Mouse (Mus musculus) v-Abl transformed pro-B cells (cell line): Measurements from ENCODE around the gene Col12a1.

Source experiments
- in situ Hi-C, 2 experiments: fragments of 400-800 bp; cut with MboI; formaldehyde crosslinking; loops; one replicate each; pipeline ENCODE4 v1.15.1; 2025; ENCODE audit not compliant: unreplicated experiment in 2 of 2

The Col12a1 gene

DNA sequence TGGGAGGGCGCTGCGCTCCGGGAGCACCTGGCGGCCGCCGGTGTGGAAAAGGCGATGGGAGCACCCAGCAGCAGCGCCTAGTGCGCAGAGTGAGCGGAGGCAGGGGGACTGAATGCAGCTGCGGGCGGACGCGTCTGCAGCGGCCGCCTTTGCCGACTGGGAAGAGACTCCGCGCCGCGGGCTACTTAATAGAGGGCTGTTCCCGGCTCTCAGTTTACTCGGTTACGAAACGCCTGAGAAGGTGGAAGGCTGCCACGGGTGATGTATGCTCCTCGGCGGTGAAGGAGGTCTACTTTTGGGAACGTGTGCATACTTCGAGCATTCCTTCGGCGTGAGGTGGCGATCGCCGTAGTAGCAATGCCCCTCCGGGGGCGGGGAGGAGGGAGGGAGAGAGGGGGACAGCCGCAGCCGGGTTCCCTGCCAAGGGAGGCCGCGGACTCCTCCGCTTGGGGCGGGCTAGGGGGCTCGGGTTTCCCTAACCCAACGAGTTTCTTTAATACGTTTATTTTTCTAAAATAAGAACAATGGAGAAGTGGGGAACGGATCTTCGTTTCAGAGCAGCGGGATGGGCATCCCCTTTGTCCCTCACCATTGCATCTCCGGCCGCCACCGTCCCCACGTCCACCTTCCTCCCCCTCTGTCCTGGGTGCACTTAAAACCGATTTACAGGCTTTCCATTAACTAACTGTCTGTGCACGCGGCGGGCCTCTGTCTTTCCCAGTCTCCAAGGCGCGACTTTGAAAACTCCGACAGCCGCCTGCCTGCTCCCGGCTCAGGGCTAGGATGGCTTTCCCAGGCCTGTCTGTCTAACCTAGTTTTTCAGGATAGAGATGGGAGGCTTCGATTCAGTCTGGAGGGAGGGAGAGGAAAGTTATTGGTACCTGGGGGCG, at the start of gene Col12a1:
Col12a1 (minus strand) TSS at position 351 of the 890 bp plus-strand sequence.
- in situ Hi-C loops, result loop anchor here (5.0 to 10.0 kb wide), 6 partner anchors 671 to 1364 kb away; partner anchors contain the start of gene Gsta2 (in 1 of the 2)

DNA sequence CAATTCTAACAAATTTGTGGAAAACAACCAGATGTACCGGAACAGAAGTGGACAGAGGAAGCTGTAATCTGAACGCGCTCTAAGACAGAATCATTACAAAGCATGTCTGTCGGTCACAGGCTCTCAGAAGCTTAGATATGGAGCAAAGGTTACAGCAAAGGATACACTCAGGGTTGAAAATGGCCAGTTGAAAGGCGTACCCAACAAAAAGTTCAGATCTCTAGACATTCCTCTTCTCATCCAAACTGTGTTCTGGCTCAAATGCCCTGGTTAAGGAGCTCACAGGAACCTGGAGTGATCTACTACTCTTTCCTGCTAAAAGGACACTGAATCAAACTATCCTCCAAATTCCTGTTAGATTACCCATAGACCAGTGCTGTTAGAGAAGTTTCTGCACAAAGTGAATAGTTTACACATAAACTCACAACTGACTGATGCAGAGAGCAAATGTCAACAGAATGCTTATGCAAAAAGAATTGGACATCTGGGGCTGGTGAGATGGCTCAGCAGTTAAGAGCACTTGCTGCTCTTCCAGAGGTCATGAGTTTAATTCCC, 48.4 kb upstream of the Col12a1 start:
- in situ Hi-C loops, result no loop called here

DNA sequence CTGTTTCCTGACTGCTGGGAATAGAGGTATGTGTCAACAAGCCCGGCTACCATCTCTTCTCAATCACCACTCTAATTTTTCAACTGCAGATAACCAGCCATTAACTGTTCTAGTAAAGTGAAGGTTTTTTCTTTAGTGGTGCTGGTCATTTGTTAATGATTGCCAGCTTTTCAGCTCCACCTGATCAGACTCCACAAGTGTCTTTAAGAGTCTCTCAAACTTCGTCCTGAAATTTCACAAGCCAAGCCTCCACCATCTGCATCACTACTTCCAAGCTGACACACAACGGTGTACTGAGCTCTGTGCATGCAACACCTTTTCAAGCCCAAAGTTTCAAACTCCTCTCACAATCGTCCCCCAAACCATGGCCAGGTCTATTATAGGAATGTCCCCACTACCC, 46.7 kb upstream of the Col12a1 start:
- in situ Hi-C loops, result no loop called here

DNA sequence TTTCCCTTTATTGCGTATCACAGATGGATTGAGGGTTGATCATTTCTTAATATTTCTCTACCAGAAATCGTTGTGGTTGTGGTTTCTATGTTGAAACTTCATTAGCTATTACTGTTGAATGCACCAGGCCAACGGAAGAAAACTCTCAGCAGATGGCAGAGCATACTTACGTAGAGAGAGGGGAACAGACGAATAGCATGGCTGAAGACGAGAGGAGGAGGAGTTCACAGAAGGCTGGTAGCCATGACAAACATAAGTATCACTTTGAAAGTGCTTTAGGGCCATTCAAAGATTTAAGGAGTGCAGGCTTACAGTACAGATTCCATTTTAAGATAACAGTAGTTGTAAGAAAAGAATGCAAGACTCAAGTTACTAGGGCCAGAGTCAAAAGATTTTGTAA, 43.9 kb upstream of the Col12a1 start:
- in situ Hi-C loops, result no loop called here

DNA sequence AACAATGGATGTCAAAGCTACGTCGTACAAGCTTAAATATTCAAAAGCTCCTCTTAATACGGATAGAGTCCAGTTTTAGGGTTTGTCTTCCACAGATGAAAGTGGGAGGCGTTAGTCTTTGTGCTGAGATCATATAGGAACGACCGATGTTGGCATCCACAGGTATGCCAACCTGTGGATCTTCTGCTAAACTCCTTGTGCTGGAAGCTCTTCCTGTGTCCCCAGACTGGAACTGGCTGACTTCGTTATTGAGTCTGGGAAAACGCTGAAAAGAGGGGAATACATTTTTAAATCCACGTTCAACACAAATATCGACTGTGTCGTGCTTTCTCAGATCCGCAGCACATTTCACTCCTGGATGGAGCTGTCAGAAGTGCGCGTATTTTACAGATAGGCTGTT, 41.4 kb upstream of the Col12a1 start:
- in situ Hi-C loops, result no loop called here

DNA sequence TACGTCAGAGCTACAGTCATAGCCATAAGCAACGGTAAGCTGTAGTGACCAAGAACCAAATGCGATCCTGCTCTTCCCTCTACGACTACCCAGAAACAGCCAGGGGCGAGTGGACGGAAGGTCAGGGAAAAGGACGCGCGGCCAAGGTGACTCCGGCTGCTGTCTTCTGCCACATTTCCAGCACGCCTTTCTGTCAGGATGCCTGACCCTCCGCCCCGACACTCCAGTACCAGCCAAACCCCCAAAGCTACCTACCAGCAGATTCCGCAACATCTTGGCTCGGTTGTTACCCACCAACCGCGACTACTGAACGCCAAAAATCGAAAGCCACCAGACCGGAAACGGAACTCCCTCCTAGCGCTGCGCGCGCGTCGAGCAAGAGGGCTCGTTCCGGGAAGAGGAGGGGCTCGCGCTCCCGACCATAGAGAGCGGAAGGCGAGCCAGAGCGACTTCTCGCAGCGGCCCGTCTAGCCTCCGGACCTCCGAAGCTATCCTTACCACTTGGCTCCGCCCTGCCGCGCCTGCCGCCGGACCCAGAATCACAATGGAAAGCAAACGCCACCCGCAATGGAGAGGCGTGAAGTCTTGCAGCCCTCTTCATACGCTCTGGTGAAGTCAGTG, 40.9 kb upstream of the Col12a1 start, which contains the start of gene Cox7a2:
Cox7a2 (minus strand) TSS at position 494 of the 621 bp plus-strand sequence.
- in situ Hi-C loops, result loop anchor here in 1 of 2 experiments (5.0 kb wide), 1 partner anchor 33 kb away; the partner anchor contains the start of gene Tmem30a

DNA sequence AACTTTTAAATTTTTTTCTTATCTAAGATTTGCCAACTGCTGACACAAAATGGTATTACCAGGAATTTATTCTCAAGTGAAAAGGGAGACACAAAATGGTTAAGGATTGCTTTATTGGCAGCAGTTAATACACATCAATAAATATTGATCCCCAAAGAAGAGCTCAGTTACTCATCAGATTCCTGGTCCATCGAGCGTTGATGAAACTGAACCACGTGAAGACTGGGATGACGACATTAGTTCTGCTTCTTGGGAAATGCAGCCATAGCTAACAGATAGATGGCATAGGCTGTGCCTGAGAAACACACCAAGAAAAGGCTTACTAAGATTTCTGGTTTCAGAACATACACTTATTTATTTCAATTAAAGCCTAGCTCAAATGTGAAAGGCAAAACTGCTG, 36.7 kb upstream of the Col12a1 start:
- in situ Hi-C loops, result loop anchor here in 1 of 2 experiments (5.0 kb wide), 1 partner anchor 37 kb away; the partner anchor contains the start of gene Tmem30a

DNA sequence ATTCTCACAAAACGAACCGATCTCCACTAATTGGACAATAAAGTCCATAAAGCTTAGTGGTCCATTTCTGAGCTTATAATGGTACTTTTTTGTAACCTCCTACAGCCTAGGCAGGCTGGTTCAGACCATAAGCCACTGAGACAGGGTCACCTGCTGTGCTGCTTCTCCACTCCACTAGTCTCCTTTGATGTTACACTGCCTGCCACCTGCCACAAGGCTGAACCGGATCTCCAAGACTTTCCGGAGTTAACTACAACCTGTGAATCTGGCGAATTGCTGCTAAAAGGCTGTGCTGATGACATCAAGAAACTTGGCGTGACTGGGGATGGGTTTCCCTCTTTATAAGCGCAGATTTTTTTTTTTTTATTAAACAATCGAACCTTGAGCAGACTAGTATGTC, 33.2 kb upstream of the Col12a1 start:
- in situ Hi-C loops, result no loop called here

DNA sequence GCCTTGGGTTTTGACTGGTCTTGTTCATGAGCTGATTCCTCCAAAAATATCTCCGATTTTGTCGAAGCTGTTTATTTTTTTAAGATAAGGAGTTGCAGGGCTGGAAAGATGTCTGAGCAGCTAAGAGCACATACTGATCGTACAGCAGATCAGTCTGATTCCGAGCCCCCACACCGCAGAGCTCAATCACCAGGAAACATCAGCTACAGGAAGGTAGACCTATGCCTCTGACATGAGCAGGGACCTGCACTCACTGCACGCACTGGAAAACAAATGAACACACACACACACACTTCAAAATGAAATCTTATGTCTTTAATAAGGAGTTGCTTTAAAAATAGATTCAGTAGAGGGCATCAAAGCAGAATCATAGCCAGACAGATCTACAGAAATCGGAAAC, 32.1 kb upstream of the Col12a1 start:
- in situ Hi-C loops, result no loop called here

DNA sequence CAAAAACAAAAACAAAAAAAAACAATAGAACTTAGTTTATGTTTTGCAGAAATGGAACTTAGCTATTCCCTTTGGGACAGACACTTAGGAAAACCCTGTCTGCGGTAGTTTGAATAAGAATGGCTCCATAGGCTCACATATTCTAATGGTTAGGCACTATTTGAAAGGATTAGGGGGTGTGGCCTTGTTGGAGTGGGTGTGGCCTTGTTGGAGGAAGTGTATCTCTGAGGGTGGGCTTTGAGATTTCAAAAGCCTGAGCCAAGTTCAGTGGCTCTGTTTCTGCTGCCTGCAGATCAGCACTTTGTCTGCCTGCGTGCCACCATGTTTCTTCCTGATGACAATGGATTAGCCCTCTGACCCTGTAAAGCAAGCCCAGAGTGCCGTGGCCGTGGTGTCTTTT, 26.4 kb upstream of the Col12a1 start:
- in situ Hi-C loops, result loop anchor here (25.0 kb wide), 2 partner anchors 1283 to 1633 kb away; partner anchors contain the start of genes Fbxo9 (in 1 of the 2) and Ick (in 1 of the 2)

DNA sequence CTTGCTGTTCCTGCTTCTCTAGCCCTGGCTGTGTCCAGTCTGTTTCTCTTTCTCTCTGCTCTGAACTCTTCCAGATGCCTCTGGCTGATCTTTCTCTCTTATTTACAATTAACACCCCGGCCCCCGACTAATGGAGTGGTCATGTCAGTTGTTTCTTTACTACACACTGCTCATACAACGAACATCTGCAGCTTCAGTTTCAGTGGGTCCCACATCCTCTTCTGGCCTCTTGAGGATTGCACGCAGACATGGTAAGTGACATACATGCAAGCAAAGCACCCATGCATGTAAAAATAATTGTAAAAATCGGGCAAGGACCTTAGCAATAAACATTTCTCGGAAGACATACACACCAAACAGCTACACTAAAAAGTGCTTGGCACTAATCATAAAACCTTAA, 17.0 kb upstream of the Col12a1 start:
- in situ Hi-C loops, result loop anchor here (10.0 to 25.0 kb wide), 3 partner anchors 59 to 1623 kb away; partner anchors contain the start of genes Tmem30a (in 2 of the 2), Fbxo9 (in 1 of the 2) and Ick (in 1 of the 2)

DNA sequence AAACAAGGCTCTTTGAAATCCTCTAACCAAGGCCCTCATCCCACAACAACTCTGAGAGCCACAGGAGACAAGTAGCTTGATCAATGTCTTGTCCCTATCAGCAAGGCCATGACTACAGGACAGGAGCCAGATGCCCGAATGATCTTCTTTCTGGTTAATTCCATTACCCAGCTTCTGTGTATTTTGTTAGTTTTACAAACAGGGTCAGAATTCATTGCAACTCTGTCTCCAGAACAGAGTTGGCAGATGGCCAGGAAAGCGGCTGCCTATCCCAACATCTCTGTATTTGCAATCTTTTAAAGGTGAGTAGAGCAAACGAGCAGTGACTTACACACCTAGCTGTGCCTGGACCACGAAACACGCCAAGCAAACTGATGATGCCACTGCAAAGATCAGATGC, 11.7 kb upstream of the Col12a1 start:
- in situ Hi-C loops, result loop anchor here (10.0 to 25.0 kb wide), 3 partner anchors 64 to 1618 kb away; partner anchors contain the start of genes Tmem30a (in 2 of the 2), Fbxo9 (in 1 of the 2) and Ick (in 1 of the 2)

DNA sequence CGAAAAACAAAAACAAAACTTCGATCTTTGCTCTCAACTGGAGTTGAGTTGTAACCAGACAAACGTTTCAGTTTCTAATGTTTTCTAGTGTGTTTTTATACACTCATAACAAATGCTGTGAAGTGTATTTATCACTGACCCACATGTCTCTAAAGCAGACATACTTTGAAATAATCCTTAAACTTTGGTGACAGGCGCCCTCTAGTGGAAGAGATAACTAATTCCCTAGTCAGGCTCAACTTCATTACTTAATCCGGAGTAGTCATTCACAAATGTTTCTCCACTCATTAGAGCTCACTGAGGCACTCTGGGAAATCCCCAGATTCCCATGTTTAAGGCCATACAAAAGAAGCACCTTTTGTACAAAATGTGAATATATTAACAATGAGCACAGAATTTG, 4.5 kb upstream of the Col12a1 start:
- in situ Hi-C loops, result loop anchor here (5.0 to 10.0 kb wide), 5 partner anchors 284 to 1368 kb away; partner anchors contain the start of gene Gsta2 (in 1 of the 2)

DNA sequence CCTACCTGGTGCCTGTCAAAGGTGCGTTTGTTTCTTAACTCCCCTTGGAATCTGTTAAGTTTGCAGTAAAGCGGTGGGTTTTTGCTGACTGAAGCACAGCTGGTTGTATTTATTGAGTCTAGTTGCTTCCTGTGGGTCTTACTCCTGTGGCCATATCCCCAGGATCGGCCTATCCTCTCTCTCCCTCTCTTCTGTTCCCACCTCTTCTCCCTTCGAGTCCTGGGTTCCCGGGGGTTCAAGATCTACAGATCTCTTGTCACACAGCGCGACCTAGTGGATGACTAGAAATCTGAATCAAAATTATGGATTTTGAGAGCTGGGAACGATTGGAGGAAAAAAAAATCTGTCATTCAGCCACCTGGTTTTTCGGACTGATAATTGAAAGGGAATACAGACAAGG, 2.4 kb upstream of the Col12a1 start:
- in situ Hi-C loops, result loop anchor here (5.0 to 10.0 kb wide), 5 partner anchors 286 to 1366 kb away; partner anchors contain the start of gene Gsta2 (in 1 of the 2)

DNA sequence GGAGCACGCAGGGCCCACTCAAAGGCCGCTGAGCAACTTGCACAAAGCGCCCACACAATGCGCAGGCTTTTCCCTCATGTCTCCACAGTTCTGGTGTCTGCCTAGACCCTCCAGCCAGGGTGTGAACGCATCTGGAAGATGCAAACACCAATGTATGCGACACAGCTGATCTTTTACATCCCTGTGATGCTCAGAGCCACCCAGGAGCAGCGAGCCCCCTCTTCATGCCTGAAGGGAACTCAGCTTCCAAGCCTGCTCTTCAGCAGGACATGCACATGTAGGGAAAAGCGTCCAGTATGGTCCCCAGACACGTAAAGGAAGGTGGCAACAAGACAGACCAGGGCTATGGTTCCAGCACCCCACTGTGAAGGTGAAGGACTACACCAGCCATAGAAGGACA, 1.5 kb upstream of the Col12a1 start:
- in situ Hi-C loops, result loop anchor here (5.0 to 10.0 kb wide), 5 partner anchors 287 to 1365 kb away; partner anchors contain the start of gene Gsta2 (in 1 of the 2)

DNA sequence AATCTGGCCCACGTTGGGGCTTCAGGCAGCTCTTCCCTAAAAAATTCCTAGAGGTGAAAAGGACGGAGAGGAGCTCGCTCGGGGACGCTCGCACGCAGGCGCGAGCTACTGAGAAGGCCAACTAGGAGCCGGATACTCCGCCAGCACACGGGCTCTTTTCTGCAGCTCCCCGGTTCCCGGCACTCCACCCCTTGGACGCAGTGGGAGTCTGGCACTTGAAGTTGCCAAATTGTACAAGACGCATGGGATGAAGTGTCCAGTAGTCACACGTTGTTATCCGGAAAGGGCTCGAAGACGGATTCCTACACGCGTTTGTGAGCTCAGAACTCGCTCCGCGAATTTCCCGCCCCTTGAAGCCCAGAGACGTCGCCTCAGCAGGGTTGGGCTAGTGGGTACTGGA, 820 bp upstream of the Col12a1 start:
- in situ Hi-C loops, result loop anchor here (5.0 to 10.0 kb wide), 6 partner anchors 672 to 1365 kb away; partner anchors contain the start of gene Gsta2 (in 1 of the 2)

DNA sequence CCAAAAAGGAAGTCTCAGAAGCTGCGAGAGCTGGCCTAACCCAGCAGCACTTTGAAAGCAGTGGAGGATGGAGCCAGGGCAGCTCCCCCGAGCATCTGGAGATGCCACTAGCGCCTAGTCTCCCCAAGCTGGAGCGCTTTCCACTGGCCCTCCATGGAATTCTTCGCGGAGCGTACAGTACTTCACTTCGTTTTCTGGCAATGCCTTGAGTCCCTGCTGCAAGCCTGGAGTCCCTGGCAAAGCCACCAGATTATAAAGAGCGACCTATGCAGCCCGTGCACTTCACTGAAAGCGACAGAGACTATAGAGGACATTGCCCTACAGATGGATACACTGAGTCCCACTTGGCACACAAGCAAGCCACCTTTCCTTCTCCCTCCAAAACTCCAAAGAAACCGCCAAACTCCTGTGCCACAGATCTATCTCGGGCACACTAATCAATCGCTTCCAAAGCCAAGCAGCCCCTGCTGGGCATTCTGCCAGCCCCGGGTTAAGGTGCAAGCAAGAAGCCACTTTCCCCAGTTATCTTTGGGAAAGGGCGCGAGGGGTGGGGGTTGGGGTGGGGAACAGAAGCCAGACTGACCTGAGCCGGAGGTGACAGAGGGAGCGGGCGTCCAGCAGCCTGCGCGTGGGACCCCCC, 675 bp downstream of the Col12a1 start:
- in situ Hi-C loops, result loop anchor here (5.0 to 10.0 kb wide), 6 partner anchors 671 to 1363 kb away; partner anchors contain the start of gene Gsta2 (in 1 of the 2)

DNA sequence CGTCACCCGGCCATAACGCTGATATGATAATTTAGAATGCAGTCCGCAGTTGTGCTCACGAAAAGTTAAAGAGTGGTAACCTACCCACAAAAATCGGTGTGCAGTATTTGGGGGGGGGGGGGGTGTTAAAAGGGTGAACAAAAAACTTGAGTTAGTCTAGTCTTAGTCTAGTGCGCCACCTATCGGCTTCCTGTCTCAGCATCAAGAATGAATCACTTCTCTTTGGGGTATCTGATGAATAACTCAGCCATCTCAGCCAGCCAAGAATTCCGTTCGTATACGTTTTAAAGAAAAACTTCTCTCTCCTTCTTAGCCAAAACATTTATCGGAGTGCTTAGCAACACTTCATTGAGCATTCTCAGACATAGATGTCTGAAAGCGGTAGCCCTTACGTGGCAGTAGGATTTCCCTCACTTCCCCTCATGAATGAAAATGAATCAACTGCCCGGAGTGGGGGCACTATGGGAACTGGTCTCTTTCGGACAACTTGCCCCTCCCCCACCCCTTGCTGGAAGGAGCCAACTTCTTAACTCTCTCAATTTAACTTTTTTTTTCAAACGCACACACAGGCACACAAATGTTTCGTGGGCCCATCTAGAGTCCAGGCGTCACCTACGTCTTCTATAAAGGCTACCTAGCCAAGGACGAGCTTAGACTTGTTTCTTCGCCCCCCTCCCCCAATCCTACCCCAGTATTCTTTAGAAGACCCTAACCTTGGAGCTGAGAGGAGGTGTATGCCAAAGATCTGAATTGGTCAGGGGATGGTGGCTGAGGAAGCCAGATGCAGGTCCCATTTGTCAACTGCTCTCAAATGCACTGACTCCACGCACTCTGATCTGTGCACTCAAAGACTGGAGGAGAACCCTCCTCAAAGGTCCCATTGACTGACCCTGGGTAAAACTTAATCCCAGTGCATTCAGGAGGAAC, 1.5 kb downstream of the Col12a1 start:
- in situ Hi-C loops, result loop anchor here (5.0 to 10.0 kb wide), 6 partner anchors 670 to 1362 kb away; partner anchors contain the start of gene Gsta2 (in 1 of the 2)

DNA sequence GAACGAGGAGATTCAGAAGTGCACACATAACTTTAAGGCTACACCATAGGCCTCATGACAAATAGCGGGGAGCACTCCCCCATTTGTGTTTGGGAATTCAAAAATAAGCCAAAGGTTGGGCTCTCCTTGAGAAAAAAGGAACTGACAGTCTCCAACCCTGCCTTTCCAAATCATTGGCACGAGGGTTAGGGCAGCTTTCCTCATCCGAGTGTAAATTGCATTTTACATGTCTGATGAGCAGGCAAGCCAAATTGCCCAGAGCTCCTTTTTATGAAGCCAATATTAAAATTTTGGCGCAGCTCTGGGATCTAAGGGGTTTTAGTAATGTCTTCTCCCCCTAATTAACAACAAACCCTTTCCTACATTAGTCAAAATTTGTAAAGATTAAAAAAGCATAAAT, 2.1 kb downstream of the Col12a1 start:
- in situ Hi-C loops, result loop anchor here (5.0 to 10.0 kb wide), 6 partner anchors 669 to 1362 kb away; partner anchors contain the start of gene Gsta2 (in 1 of the 2)
